Mouse (Mus musculus): ENCODE measurements around the gene 1700066M21Rik.

1700066M21Rik gene

GRCm38 (mm10) chr1:57377376-57378341 lies at the start of gene 1700066M21Rik:
Gene 1700066M21Rik, plus strand, starts transcription at chr1:57377620.
- DNase-seq, result peak; percentile 96

- DNase-seq, result no peak
Measured at GRCm38 (mm10) chr1:57329285-57330093, 47.9 kb upstream of the 1700066M21Rik start.

GRCm38 (mm10) chr1:57330228-57330627 lies 47.2 kb upstream of the 1700066M21Rik start:
- DNase-seq, result no peak

- no peak for DNase-seq
Measured at GRCm38 (mm10) chr1:57332040-57332439, 45.4 kb upstream of the 1700066M21Rik start.

- DNase-seq, result no peak
Measured at GRCm38 (mm10) chr1:57333550-57334213, 43.7 kb upstream of the 1700066M21Rik start.

GRCm38 (mm10) chr1:57335200-57335599 lies 42.2 kb upstream of the 1700066M21Rik start:
- DNase-seq, result no peak

- DNase-seq, result peak; percentile 37
Measured at GRCm38 (mm10) chr1:57339156-57339796, 38.1 kb upstream of the 1700066M21Rik start.

GRCm38 (mm10) chr1:57341197-57341596 lies 36.2 kb upstream of the 1700066M21Rik start:
- no peak for DNase-seq

GRCm38 (mm10) chr1:57347487-57347886 lies 29.9 kb upstream of the 1700066M21Rik start:
- no peak for DNase-seq

GRCm38 (mm10) chr1:57351941-57352340 lies 25.5 kb upstream of the 1700066M21Rik start:
- DNase-seq, result no peak

GRCm38 (mm10) chr1:57358546-57358945 lies 18.9 kb upstream of the 1700066M21Rik start:
- no peak for DNase-seq

GRCm38 (mm10) chr1:57367446-57367845 lies 10.0 kb upstream of the 1700066M21Rik start:
- no peak for DNase-seq

- no peak for DNase-seq
Measured at GRCm38 (mm10) chr1:57369111-57369510, 8.3 kb upstream of the 1700066M21Rik start.

- DNase-seq, result no peak
Measured at GRCm38 (mm10) chr1:57370451-57370850, 7.0 kb upstream of the 1700066M21Rik start.

GRCm38 (mm10) chr1:57375276-57375675 lies 2.1 kb upstream of the 1700066M21Rik start:
- no peak for DNase-seq

- no peak for DNase-seq
Measured at GRCm38 (mm10) chr1:57376806-57377205, 614 bp upstream of the 1700066M21Rik start.

GRCm38 (mm10) chr1:57386519-57386918 lies 9.1 kb downstream of the 1700066M21Rik start:
- no peak for DNase-seq

GRCm38 (mm10) chr1:57387876-57388275 lies 10.5 kb downstream of the 1700066M21Rik start:
- DNase-seq, result no peak

- no peak for DNase-seq
Measured at GRCm38 (mm10) chr1:57388402-57389155, 11.2 kb downstream of the 1700066M21Rik start.

GRCm38 (mm10) chr1:57390993-57391790 lies 13.8 kb downstream of the 1700066M21Rik start:
- no peak for DNase-seq

GRCm38 (mm10) chr1:57392417-57392816 lies 15.0 kb downstream of the 1700066M21Rik start:
- DNase-seq, result no peak

Data from retina, postnatal 1 day (tissue).